Mouse (Mus musculus) thymus, adult 2 months (tissue): Measurements from ENCODE around the gene Kitl. TPM values are rescaled to one million over a fixed set of nuclear protein-coding genes. Genes with fewer than 3 reads are reported as not detected.

Source experiments
- DNase-seq: peaks from one replicate; pipeline ENCODE4 v3.0.0; 2021
- H3K27ac ChIP-seq: fragments of 200-500 bp; 2 replicates; pipeline ENCODE4 v1.5.1; 2012; ENCODE audit warnings: low read length, control low read depth; ENCODE audit not compliant: control insufficient read depth, insufficient read depth
- H3K27me3 ChIP-seq: fragments of 200-500 bp; 2 replicates; pipeline ENCODE4 v1.6.1; 2012; ENCODE audit warnings: mild to moderate bottlenecking, low read length, moderate library complexity, mixed read lengths; ENCODE audit not compliant: control insufficient read depth, insufficient read depth
- H3K36me3 ChIP-seq: fragments of 200-500 bp; 2 replicates; pipeline ENCODE4 v1.6.1; 2012; ENCODE audit warnings: mild to moderate bottlenecking, low read length, moderate library complexity; ENCODE audit not compliant: control insufficient read depth, insufficient read depth
- H3K4me1 ChIP-seq: fragments of 200-500 bp; replicated peaks from 2 replicates; pipeline ENCODE4 v1.6.1; 2012; ENCODE audit warnings: low read length; ENCODE audit not compliant: control insufficient read depth, insufficient read depth
- H3K4me3 ChIP-seq: fragments of 200-500 bp; 2 replicates; pipeline ENCODE4 v1.5.1; 2012; ENCODE audit warnings: mild to moderate bottlenecking, low read length, control low read depth, moderate library complexity; ENCODE audit not compliant: control insufficient read depth, insufficient read depth
- CTCF ChIP-seq: fragments of 200-500 bp; IDR thresholded peaks from 2 replicates; pipeline ENCODE4 v1.5.1; 2012; ENCODE audit warnings: mild to moderate bottlenecking, control low read depth, low read length, moderate library complexity, borderline replicate concordance; ENCODE audit not compliant: control insufficient read depth, poor library complexity, insufficient read depth; ENCODE audit errors: extremely low read depth
- POLR2A ChIP-seq: fragments of 200-500 bp; IDR thresholded peaks from 2 replicates; pipeline ENCODE4 v1.6.1; 2012; ENCODE audit warnings: mild to moderate bottlenecking, low read length, control low read depth, moderate library complexity; ENCODE audit not compliant: control insufficient read depth, poor library complexity, insufficient read depth; ENCODE audit errors: extremely low read depth
- WGBS: fragments of 180-500 bp; shearing (Covaris S2); methylation state at CpG from one replicate; pipeline ENCODE4 v1.1.7; 2018; 5-methylcytosine and 5-hydroxymethylcytosine counted together
- polyA plus RNA-seq: library from polyadenylated mRNA; depleted of rRNA; stranded (reverse); fragments of >200 nt; gene quantifications from 2 replicates; pipeline ENCODE4 v1.2.3, GENCODE M21; 2012

Kitl gene
- polyA plus RNA-seq, 1 experiment, result 13.4 TPM

- Histone ChIP-seq H3K4me1 (no peaks in the 10 kb centered on the region), H3K36me3 (no peaks in the 10 kb centered on the region), H3K4me3 (no peak overlapping the region), H3K27ac (no peak overlapping the region), H3K27me3 (no peaks in the 10 kb centered on the region)
- 68% methylated on average over 8 of the region's 8 CpGs for WGBS
- no peak for TF ChIP-seq POLR2A
- no peak for TF ChIP-seq CTCF
- DNase-seq, result no peak
Observed at GRCm38 (mm10) chr10:100025665-100026064, 10.2 kb downstream of the Kitl start.

GRCm38 (mm10) chr10:100026778-100027177 is 11.3 kb downstream of the Kitl start:
- H3K36me3 ChIP-seq, result no peaks in the 10 kb centered on the region
- H3K27me3 ChIP-seq, result no peaks in the 10 kb centered on the region
- TF ChIP-seq CTCF (no peak), POLR2A (no peak)
- WGBS, result 93% methylated on average over 1 of the region's 1 CpGs
- H3K4me1 ChIP-seq, result no peaks in the 10 kb centered on the region
- H3K4me3 ChIP-seq, result no peak overlapping the region
- H3K27ac ChIP-seq, result no peak overlapping the region
- no peak for DNase-seq

- no peak overlapping the region for H3K27ac ChIP-seq
- WGBS, result 93% methylated on average over 5 of the region's 5 CpGs
- H3K36me3 ChIP-seq, result no peaks in the 10 kb centered on the region
- H3K27me3 ChIP-seq, result no peaks in the 10 kb centered on the region
- TF ChIP-seq POLR2A, result no peak
- TF ChIP-seq CTCF, result no peak
- no peak for DNase-seq
- H3K4me3 ChIP-seq, result no peak overlapping the region
- H3K4me1 ChIP-seq, result no peaks in the 10 kb centered on the region
Observed at GRCm38 (mm10) chr10:100030385-100030784, 15.0 kb downstream of the Kitl start.

GRCm38 (mm10) chr10:100030980-100031516 is 15.6 kb downstream of the Kitl start:
- WGBS, result 82% methylated on average over 12 of the region's 12 CpGs
- H3K27me3 ChIP-seq, result no peaks in the 10 kb centered on the region
- DNase-seq, result no peak
- H3K4me1 ChIP-seq, result no peaks in the 10 kb centered on the region
- no peak overlapping the region for H3K4me3 ChIP-seq
- H3K27ac ChIP-seq, result no peak overlapping the region
- TF ChIP-seq POLR2A (no peak), CTCF (no peak)
- H3K36me3 ChIP-seq, result no peaks in the 10 kb centered on the region

- Histone ChIP-seq H3K27ac (no peak overlapping the region), H3K36me3 (no peaks in the 10 kb centered on the region), H3K27me3 (no peaks in the 10 kb centered on the region), H3K4me3 (no peak overlapping the region), H3K4me1 (no peaks in the 10 kb centered on the region)
- 21% methylated on average over 11 of the region's 11 CpGs for WGBS
- DNase-seq, result no peak
- TF ChIP-seq CTCF, result no peak
- no peak for TF ChIP-seq POLR2A
Observed at GRCm38 (mm10) chr10:100031631-100032030, 16.2 kb downstream of the Kitl start.

- Histone ChIP-seq H3K4me1 (no peaks in the 10 kb centered on the region), H3K4me3 (no peak overlapping the region), H3K36me3 (no peaks in the 10 kb centered on the region), H3K27me3 (no peaks in the 10 kb centered on the region), H3K27ac (no peak overlapping the region)
- no peak for DNase-seq
- no peak for TF ChIP-seq CTCF
- TF ChIP-seq POLR2A, result no peak
- WGBS, result 64% methylated on average over 3 of the region's 3 CpGs
Observed at GRCm38 (mm10) chr10:100032566-100032965, 17.1 kb downstream of the Kitl start.

GRCm38 (mm10) chr10:100036021-100036420 is 20.6 kb downstream of the Kitl start:
- no peaks in the 10 kb centered on the region for H3K36me3 ChIP-seq
- H3K27ac ChIP-seq, result no peak overlapping the region
- no peaks in the 10 kb centered on the region for H3K27me3 ChIP-seq
- no peak overlapping the region for H3K4me3 ChIP-seq
- WGBS, result 74% methylated on average over 4 of the region's 4 CpGs
- H3K4me1 ChIP-seq, result no peaks in the 10 kb centered on the region
- no peak for DNase-seq
- no peak for TF ChIP-seq POLR2A
- TF ChIP-seq CTCF, result no peak
